Mouse (Mus musculus) liver, adult 2 months (tissue): ENCODE data around the gene Gpc6.

Experiments
- CTCF ChIP-seq: fragments of 200-500 bp; IDR thresholded peaks from 2 replicates; pipeline ENCODE4 v1.5.1; 2011; ENCODE audit warnings: low read depth, low read length, control low read depth
- POLR2A ChIP-seq: fragments of 200-500 bp; IDR thresholded peaks from 2 replicates; pipeline ENCODE4 v1.6.1; 2011; ENCODE audit warnings: low read length, control low read depth; ENCODE audit not compliant: insufficient read depth; ENCODE audit errors: extremely low read depth

GRCm38 (mm10) chr14:116941772-116942171 lies 16.7 kb downstream of the Gpc6 start:
- TF ChIP-seq CTCF (no peak), POLR2A (no peak)
